Mouse (Mus musculus) ES-E14 (cell line): ENCODE measurements around the gene Sh3pxd2a.

Experiments
- CHD2 ChIP-seq: IDR thresholded peaks from 2 replicates; pipeline ENCODE4 v1.6.1; 2014; ENCODE audit warnings: mild to moderate bottlenecking, low read depth, low read length, inconsistent platforms
- HCFC1 ChIP-seq: IDR thresholded peaks from 2 replicates; pipeline ENCODE4 v1.6.1; 2012; ENCODE audit warnings: low read length, inconsistent platforms, borderline replicate concordance; ENCODE audit not compliant: insufficient read depth
- MAFK ChIP-seq: IDR thresholded peaks from 2 replicates; pipeline ENCODE4 v1.6.1; 2014; ENCODE audit warnings: mild to moderate bottlenecking, low read depth, low read length, inconsistent platforms; ENCODE audit not compliant: insufficient read depth
- ZNF384 ChIP-seq: IDR thresholded peaks from 2 replicates; pipeline ENCODE4 v1.6.1; 2012; ENCODE audit warnings: low read depth, low read length, inconsistent platforms

DNA sequence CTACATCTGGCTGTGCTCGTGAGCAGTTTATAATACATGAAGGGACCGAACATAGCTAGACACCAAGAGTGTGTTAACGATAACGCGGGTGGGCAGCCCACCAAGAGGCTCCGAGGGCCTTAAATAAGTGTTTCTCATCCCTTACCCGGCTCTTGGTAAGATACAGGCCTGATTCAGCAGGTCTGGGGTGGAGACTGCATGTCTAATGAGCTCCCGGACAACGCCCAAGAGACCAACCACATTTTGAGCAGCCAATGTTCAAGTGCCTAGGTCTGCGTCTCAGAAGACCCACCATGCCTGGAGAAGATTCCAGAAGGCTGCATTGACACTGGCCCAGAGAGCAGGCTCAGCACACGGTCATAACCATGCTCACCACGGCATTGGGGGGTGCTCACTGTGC lies 80.2 kb downstream of the Sh3pxd2a start:
- TF ChIP-seq MAFK (no peak), CHD2 (no peak), HCFC1 (no peak), ZNF384 (no peak)
